Mouse (Mus musculus) brown adipose tissue, adult 24 weeks (tissue): ENCODE data around the gene Pdzd2. TPM values are rescaled to one million over a fixed set of nuclear protein-coding genes. Genes with fewer than 3 reads are reported as not detected.

Source experiments
- H3K27ac ChIP-seq: fragments of 200-500 bp; replicated peaks from 2 replicates; pipeline ENCODE4 v1.5.1; 2012; ENCODE audit warnings: low read depth, mild to moderate bottlenecking, low read length
- H3K4me1 ChIP-seq: fragments of 200-500 bp; 2 replicates; pipeline ENCODE4 v1.6.1; 2012; ENCODE audit warnings: low read length, mixed read lengths; ENCODE audit not compliant: control insufficient read depth, insufficient read depth, insufficient read length
- H3K4me3 ChIP-seq: fragments of 200-500 bp; 2 replicates; pipeline ENCODE4 v1.5.1; 2012; ENCODE audit warnings: low read depth, mild to moderate bottlenecking, low read length, moderate library complexity; ENCODE audit not compliant: insufficient read depth
- polyA plus RNA-seq: library from polyadenylated mRNA; stranded (reverse); fragments of >200 nt; gene quantifications from 2 replicates; pipeline ENCODE4 v1.2.4, GENCODE M21; 2012; ENCODE audit not compliant: missing spikeins, insufficient read depth, insufficient read length

Gene Pdzd2
- polyA plus RNA-seq, 1 experiment: 23.7 TPM

DNA sequence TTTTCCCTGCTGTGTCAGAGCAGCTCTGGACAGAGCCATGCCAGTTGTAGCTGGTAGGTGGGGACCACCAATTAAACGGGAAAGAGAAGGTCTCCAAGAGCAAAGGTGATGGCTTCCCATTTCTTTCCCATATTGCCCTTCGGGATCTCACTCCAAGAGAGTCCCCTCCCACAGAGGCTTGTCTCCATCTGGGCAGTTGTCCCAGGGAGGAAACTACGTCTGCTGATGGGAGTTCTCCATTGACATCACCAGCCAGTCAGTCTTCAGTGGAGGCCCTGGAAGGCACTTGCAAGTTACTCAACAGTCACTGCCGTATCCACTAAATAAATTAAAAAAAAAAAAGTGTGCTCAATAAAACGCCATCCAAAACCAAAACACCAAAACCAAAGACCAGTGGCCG lies 194.1 kb downstream of the Pdzd2 start:
- Histone ChIP-seq H3K27ac (peak overlapping the region; percentile 63), H3K4me1 (peaks cover 44% of the 10 kb centered on the region), H3K4me3 (peak overlapping the region; percentile 28; the same call in 1 of the 2 replicates)

DNA sequence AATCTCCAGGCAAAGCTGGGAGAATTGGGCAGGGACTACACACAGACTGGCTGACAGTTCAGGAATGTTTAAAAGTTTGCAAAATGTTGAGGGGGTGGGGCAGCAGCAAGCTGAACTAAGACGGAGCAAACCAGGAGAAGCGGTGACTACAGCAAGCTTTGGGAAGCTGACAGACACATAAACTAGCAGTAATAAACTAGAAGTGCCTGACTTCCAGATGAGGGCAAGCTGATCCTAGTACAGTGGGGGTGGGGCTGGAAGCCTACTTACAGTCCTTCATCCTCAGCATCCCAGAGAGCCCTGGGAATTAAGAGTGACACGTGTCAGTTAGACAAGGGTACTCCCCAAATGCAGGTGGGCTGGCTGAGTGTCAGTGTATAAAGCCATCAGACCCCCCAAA lies 194.5 kb downstream of the Pdzd2 start:
- H3K4me1 ChIP-seq: peaks cover 40% of the 10 kb centered on the region
- H3K27ac ChIP-seq: peak overlapping the region; percentile 45
- H3K4me3 ChIP-seq: 0 out of 2 replicates have a peak overlapping the region, but pooled peaks have one; percentile 5

DNA sequence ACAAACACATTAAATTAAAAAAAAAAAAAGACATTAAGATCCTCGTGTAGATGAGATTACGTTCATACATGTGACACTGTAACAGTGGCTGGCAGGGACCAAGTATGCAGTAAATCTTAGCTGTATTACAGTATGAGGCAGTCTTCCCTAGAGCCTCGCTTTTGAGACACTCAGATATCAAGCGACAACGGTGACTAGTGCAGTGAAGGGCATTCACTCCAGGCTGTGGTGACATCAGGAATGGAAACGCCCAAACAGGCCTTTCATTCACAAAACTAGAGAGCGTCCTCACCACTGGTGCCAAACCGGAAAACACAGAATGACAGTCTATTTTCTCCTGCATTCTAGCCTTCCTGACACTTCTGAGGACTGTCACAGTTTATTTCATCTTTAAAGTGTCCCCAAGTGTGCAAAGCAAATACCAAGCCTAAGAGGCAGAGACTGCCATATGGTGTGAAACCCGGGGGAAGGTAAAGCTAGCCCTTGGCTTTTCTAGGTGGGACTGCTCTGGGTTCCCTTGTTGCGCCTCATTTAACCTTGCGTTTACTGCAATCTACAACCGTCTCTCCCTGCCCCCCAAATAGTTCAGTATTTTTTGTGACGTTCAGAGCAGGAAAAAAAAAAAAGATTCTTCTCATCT lies 195.9 kb downstream of the Pdzd2 start:
- peaks cover 43% of the 10 kb centered on the region for H3K4me1 ChIP-seq

DNA sequence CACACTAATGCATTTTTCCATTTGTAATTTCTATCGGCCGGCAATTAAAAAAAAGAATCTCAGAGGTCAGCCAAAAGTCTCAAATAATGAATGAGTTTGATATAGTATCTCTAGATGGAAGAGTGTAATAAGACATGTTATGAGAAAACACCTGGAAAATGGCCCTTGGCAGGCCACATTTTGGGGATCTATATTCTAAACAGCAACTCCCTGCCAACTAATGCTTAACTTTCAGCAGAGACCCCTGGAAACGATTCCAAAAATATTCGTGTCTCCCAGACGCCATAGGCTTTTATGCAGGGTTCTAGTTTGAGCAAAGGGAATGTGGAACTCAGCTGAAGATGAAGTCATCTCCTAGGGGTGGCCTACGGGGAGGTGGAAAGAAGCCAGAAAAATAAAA lies 197.4 kb downstream of the Pdzd2 start:
- Histone ChIP-seq H3K4me3 (no peak overlapping the region), H3K27ac (no peak overlapping the region), H3K4me1 (peaks cover 43% of the 10 kb centered on the region)

More for the DNA sequence above, 195.9 kb downstream of the Pdzd2 start:
- H3K4me3 ChIP-seq: no peak overlapping the region
- no peak overlapping the region for H3K27ac ChIP-seq

DNA sequence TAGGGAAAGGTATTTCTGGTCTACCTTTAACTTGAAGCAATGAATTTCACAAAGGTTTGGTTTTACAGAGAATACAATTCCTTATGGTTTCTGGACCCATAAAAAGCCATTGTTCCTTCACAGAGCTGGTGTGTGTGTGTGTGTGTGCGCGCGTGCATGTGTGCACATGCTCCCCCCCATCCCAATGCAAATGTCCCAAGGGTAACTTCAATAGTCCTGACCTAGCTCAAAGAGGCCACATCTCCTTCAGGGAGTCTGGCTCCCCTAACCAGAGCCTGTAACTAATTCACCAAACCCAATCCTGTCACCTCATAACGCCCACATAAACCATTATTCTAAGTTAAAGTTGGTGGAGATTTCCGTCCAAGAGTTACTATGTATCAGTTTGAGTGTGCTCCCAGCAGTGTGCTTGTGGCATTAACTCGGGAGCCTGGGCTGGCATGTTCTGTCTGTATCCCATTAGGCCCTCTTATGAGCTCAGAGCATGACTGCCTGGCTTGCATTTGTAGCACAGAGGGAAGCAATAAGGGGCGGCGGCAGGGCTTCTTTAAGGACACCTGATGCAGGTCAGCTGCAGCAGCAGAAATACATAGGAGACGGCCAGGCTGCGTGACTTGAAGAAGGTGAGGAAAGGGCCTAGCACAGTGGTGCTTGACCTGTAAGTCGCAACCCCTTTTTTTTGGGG lies 200.0 kb downstream of the Pdzd2 start:
- no peak overlapping the region for H3K4me3 ChIP-seq
- peaks cover 29% of the 10 kb centered on the region for H3K4me1 ChIP-seq
- no peak overlapping the region for H3K27ac ChIP-seq

DNA sequence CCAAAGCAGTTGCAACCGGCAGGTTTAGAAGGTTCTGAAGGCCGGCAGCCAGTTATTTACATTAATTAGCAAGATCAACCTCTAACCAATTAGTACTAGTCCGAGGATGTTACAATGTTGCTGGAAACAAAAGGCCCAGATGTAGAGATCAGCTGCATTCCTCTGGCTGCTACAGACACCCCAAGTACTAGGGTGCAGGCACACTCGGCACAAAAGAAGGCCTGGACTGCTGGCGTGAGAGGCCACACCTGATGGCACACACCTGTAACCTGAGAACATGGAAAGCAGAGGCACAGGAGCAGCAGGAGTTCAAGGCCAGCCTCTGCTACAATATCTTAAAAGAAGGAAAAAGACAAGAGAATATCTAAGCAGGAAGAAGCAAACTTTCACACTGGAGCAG lies 206.5 kb downstream of the Pdzd2 start:
- H3K27ac ChIP-seq: no peak overlapping the region
- H3K4me1 ChIP-seq: peaks cover 15% of the 10 kb centered on the region
- no peak overlapping the region for H3K4me3 ChIP-seq

DNA sequence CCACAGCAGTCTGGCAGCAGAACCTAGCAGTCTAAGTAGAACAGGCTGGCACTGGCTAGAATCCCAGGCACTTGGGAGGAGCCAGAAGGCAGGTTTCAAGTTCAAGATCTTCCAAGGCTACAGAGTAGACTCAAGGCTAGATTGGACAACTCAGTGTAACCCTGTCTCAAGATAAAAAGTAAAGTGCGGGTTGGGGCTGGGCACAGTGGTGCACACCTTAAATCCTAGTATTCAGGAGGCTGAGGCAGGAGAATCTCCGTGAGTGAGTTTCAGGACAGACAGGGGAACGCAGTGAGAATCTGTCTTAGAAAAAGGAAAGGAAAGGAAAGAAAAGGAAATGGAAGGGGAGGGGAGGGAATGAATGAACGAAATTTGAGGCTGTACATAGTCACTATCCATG lies 207.2 kb downstream of the Pdzd2 start:
- Histone ChIP-seq H3K4me1 (peaks cover 13% of the 10 kb centered on the region), H3K27ac (0 out of 2 replicates have a peak overlapping the region, but pooled peaks have one; percentile 0), H3K4me3 (no peak overlapping the region)

DNA sequence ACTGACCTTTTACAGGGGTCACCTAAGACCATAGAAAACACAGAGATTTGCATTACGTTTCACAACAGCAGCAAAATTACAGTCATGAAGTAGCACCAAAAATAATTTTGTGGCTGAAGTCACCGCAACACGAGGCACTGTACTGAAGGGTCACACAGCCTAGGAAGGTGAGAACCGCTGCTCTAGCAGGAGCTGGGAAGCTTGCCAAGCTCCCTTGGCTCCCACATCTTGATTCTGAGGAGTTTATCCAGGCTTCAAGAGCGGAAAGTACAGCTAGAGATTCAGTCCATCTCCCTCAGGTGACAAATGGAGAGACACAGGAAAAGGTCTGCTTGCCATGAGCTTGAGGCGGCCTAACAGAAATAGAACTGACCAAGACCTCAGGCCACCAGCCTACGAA lies 216.9 kb downstream of the Pdzd2 start:
- Histone ChIP-seq H3K4me1 (peaks cover 19% of the 10 kb centered on the region), H3K27ac (no peak overlapping the region), H3K4me3 (no peak overlapping the region)

DNA sequence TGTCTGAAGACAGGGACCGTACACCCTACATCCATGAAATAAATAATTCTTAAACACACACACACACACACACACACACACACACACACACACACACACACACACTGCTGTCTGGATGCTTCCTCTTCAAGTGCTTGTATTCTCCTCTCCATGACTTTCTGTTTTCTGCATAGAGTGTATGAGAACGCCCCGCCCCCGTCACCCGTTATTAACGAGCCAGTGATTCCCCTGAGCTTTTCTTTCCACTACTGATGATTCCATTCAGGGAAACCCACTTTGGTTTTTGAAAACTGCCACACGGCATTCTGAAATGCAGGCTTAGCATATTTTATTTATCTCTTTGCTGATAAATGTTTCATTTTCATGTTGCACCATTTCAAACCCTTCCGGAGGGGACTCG lies 219.4 kb downstream of the Pdzd2 start:
- Histone ChIP-seq H3K27ac (no peak overlapping the region), H3K4me3 (no peak overlapping the region), H3K4me1 (peaks cover 23% of the 10 kb centered on the region)

DNA sequence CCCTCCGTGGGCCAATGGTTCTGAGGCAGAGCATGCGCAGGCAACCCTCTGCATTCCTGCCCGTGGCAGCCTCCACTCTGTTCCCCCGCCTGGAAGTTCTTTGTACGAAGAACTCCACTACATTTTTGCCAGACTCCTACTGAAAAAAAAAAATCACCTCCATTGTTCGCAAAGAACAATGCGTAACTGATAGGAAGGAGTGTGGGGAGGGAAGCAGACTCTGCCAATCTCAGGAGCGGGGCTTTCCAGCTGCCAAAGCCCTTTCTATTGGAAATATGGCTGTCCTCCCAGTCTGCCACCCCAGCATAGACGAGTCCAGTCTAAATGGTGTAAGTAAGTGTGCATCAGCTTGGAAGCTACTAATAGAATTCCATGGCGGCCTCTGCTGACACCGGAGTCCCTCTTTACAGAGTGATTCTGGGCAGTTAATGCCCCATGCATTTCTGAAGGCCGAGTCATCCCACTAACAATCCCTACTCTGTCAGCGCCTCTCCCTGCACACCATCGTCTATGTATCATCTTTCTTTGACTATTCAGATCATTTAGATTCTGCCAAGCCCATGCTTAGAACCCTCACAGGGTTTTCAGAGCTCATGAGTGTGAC lies 221.3 kb downstream of the Pdzd2 start:
- Histone ChIP-seq H3K4me3 (no peak overlapping the region), H3K27ac (peak overlapping the region; percentile 16), H3K4me1 (peaks cover 33% of the 10 kb centered on the region)

DNA sequence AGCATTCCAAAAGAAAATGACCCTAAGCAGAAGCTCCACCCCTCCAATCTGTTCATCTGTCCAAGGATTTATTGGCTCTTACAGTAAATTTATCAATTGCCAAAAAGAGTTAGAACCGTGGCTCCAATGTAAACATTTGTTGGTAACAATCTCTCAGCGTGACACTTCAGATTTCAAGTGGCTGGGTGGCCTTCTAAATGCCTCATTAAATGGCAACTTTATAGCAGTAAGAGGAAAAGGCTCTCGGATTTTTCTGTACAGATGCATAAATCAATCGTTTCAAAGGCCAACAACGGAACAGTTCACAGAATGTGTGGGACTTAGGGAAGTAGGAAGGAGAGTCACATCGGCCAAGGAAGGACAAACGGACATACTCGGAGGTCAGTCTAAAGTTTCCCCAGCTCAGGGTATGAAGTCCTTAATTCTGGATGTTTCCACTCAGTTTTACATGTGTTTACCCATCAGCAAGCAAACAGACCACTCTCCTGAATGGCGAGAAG lies 222.4 kb downstream of the Pdzd2 start:
- peaks cover 36% of the 10 kb centered on the region for H3K4me1 ChIP-seq
- H3K27ac ChIP-seq: no peak overlapping the region
- H3K4me3 ChIP-seq: no peak overlapping the region

DNA sequence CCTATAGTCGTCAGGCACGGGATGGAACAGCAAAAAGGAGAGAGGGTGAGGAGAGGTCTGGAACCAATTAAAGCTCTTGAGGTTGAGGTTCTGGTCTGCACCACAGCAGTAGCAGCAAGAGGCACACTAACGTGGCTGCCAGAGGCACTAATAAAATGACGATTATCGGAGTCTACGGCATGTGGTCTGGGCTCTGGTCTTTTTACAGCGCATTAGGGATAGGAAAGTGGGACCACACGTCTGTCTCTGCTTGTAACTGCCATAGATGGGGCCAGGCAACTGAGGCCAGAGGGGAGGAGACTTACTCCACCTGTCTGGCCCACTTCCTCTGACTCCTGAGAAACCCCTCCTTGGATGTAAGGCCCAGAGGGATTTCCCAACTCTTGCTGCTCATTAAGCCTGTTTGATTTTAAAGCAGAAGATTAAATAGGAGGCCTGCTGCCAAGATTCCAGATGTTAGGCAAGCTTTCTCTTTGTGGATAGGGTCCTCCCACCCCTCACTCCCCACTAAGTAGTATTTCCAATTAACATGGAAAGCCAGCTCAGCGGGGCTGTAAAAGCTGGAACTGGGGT lies 224.4 kb downstream of the Pdzd2 start:
- Histone ChIP-seq H3K4me3 (no peak overlapping the region), H3K4me1 (peaks cover 36% of the 10 kb centered on the region), H3K27ac (no peak overlapping the region)

DNA sequence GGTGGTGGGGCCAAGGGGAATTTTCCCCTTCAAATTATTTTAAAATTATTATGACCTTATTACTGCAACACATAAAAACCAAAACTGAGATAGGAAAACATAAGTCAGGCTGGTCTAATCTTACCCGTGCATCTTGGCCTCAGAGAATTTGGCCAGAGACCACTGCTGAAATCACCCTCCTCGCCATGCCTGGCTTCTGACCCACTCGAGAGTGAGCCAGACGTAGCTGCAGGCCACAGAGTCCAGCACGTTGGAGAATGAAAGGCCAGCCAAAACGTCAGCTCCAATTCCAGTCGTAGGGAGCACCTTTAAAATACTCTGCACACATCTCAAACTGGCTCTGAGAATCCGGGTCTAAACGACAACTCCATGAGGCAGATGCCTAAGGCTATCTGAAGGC lies 226.2 kb downstream of the Pdzd2 start:
- peaks cover 27% of the 10 kb centered on the region for H3K4me1 ChIP-seq
- H3K27ac ChIP-seq: no peak overlapping the region
- H3K4me3 ChIP-seq: no peak overlapping the region

DNA sequence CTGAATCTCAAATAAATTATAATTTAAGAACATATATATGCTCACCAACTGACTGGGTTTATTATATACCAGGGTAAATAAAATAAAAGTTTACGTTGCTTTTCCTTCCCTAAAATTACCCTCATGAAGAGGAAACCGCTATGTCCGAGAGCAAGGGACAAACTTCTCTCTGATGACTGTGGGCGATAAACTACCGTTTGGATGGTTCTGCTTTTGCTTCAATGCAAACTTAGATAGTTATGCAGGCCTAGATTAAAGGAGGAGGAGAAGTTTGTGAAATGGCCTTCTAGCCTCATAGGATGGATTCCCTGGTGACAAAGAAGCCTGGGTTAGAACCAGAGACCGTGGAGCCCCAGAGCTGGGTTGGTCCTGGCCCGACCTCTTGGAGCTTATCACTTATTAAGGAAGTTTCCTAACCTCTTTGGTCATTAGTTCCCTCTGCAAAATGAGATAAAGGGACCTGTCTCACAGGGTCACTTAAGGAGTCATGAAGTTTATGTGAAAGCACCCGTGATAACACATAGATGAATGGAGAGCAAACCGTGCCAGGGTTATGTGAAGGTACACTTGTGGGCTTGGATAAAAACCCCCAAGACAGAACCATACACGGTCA lies 230.9 kb downstream of the Pdzd2 start:
- H3K27ac ChIP-seq: no peak overlapping the region
- H3K4me1 ChIP-seq: peaks cover 29% of the 10 kb centered on the region
- no peak overlapping the region for H3K4me3 ChIP-seq

DNA sequence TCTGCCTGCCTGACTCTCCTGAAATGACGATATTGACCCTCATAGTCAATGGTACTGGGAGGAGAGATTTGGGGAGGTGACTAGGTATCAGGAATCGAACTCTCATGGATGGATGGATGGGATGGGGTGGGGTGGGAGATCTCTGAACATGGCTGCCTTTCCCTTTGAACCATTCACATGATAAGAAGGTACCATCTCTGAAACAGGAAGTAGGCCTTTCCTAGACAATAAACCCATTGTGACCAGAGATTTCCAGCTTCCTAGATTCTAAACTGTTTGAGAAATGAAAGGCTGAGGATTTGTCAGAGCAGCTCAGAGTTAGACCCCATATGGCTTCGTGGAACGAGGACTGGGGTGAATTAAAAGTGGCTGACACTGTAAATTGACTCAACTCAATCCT lies 232.2 kb downstream of the Pdzd2 start:
- Histone ChIP-seq H3K4me1 (peaks cover 35% of the 10 kb centered on the region), H3K27ac (no peak overlapping the region), H3K4me3 (no peak overlapping the region)
